Mouse (Mus musculus) heart, adult 2 months (tissue): ENCODE data around the gene Mag.
A peak's percentile ranks its signal among the peaks of the same experiment; 100 is the strongest.

ENCODE experiments used
- CTCF ChIP-seq: fragments of 200-600 bp; IDR thresholded peaks from 2 replicates; pipeline ENCODE4 v1.8.1; 2022; ENCODE audit warnings: antibody characterized with exemption, mild to moderate bottlenecking, moderate library complexity
- EP300 ChIP-seq: fragments of 200-500 bp; IDR thresholded peaks from 2 replicates; pipeline ENCODE4 v1.6.1; 2011; ENCODE audit warnings: low read depth, low read length, control low read depth; ENCODE audit not compliant: insufficient read depth
- POLR2A ChIP-seq: fragments of 200-500 bp; IDR thresholded peaks from 2 replicates; pipeline ENCODE4 v1.6.1; 2011; ENCODE audit warnings: mild to moderate bottlenecking, low read depth, low read length, control low read depth; ENCODE audit not compliant: insufficient read depth

- peak; percentile 56 for TF ChIP-seq CTCF
- no peak for TF ChIP-seq POLR2A
- no peak for TF ChIP-seq EP300
Measured at GRCm38 (mm10) chr7:30904042-30904441, 10.6 kb downstream of the Mag start.
